Mouse (Mus musculus) Patski (cell line): ENCODE results near the gene Lipe. TPM values are rescaled to one million over a fixed set of nuclear protein-coding genes. Genes with fewer than 3 reads are reported as not detected.

Experiments
- ATAC-seq: fragments of 100-300 bp; one replicate; pipeline ENCODE4 v1.8.0; 2021
- CTCF ChIA-PET: fragments of 350-600 bp; sonication (Branson Sonifier 250); formaldehyde crosslinking; loops from one replicate; lab custom pipeline; 2022; ENCODE audit warnings: inconsistent platforms; lab: Charles Lee
- POLR2A ChIA-PET: fragments of 350-600 bp; sonication (Branson Sonifier 250); formaldehyde crosslinking; loops from one replicate; lab custom pipeline; 2022; ENCODE audit warnings: antibody characterized with exemption, inconsistent platforms; lab: Charles Lee
- DNase-seq: peaks from one replicate; pipeline ENCODE4 v3.0.0-alpha.2; 2011; ENCODE audit warnings: low read depth, low spot score
- H3K27me3 ChIP-seq: fragments of 371-371 bp; one replicate; pipeline ENCODE4 v1.5.1; 2021
- CTCF ChIP-seq: fragments of 100-300 bp; IDR thresholded peaks from one replicate; pipeline ENCODE4 v1.5.1; 2021
- in situ Hi-C: fragments of 300-500 bp; cut with MboI; formaldehyde crosslinking; loops from 3 replicates; pipeline ENCODE4 v1.11.1; 2018; ENCODE audit warnings: low pct_unique_long_range_greater_than_20kb, mixed read lengths
- polyA plus RNA-seq: library from polyadenylated mRNA; unstranded; gene quantifications from one replicate; pipeline ENCODE4 v1.2.3, GENCODE M21; 2021

The Lipe gene
- polyA plus RNA-seq, 1 experiment from 2014 or later, result 13.2 TPM

GRCm38 (mm10) chr7:25365937-25366625 lies 32.4 kb downstream of the Lipe start:
- no peak for DNase-seq
- no peak for ATAC-seq
- no peak for TF ChIP-seq CTCF
- ChIA-PET POLR2A (interaction anchor here (1.1 kb wide), 1 partner anchor 32 kb away, joined by 4 read pairs; no protein-coding TSS in a partner anchor), CTCF (interaction anchor here (0.7 to 1.8 kb wide), 5 partner anchors 13 to 43 kb away, joined by 3 to 4 read pairs (median 4); no protein-coding TSS in a partner anchor)
- in situ Hi-C loops, result no loop called here
- no peaks in the 10 kb centered on the region for H3K27me3 ChIP-seq

DNA sequence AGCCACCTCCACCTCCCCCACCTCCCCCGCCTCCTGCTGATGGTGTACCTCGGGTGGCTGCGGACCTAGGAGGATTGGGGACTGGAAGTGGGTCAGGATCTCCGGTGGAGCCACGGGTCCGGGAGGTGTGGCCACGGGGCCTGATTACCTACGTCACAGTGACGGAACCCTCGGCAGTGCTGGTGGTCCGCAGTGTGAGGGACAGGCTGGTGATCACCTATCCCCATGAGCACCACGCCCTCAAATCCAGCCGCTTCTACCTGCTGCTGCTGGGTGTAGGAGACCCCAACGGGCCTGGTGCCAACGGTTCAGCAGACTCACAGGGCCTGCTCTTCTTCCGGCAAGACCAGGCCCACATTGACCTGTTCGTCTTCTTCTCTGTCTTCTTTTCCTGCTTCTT lies 34.9 kb downstream of the Lipe start:
- no peaks in the 10 kb centered on the region for H3K27me3 ChIP-seq
- DNase-seq (no peak), ATAC-seq (no peak)
- TF ChIP-seq CTCF, result no peak
- in situ Hi-C loops, result no loop called here
- CTCF ChIA-PET, result no interaction called here
- POLR2A ChIA-PET, result interaction anchor here (0.5 kb wide), 1 partner anchor 38 kb away, joined by 3 read pairs; no protein-coding TSS in a partner anchor

- ChIA-PET POLR2A (no interaction called here), CTCF (no interaction called here)
- H3K27me3 ChIP-seq, result no peaks in the 10 kb centered on the region
- ATAC-seq (no peak), DNase-seq (no peak)
- no peak for TF ChIP-seq CTCF
- in situ Hi-C loops, result no loop called here
Measured at GRCm38 (mm10) chr7:25363151-25363550, 35.4 kb downstream of the Lipe start.

DNA sequence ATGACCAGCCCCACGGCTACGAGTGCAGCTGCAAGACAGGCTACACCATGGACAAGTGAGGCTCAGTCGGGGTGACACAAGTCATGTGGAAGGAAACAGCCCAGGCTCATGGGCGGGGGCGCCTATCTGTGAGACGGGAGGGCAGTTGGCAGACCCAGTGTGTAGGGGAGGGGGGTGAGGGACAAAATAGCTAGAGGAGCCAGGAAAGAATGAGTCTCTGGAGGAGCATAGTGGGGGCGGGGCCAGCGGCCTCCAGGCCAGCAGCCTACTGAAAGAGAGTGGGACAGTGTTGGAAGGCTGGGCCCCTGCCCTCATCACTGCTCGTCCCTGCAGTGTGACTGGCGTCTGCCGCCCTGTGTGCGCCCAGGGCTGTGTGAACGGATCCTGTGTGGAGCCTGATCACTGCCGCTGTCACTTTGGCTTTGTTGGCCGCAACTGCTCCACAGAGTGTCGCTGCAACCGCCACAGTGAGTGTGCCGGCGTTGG lies 39.7 kb downstream of the Lipe start:
- ChIA-PET CTCF (interaction anchor here (1.2 kb wide), 1 partner anchor 11 kb away, joined by 3 read pairs; no protein-coding TSS in a partner anchor), POLR2A (no interaction called here)
- no peaks in the 10 kb centered on the region for H3K27me3 ChIP-seq
- in situ Hi-C loops, result no loop called here
- DNase-seq (no peak), ATAC-seq (no peak)
- TF ChIP-seq CTCF, result no peak

DNA sequence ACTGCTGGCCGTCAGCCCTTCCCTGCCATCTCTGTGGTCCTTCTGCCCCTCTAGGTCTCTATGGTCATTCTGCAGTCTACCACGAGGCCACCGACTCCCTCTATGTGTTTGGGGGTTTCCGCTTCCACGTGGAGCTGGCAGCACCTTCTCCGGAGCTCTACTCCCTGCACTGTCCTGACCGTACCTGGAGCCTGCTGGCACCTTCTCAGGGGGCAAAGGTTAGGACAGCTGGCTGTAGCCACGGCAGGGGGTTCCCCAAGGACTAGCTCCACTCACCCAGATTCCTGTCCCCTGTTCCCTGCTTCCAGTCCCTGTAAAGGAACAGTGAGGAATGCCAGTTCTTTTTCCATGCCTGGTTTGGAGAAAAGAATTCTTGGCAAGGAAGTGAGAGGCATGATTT lies 49.6 kb downstream of the Lipe start:
- ATAC-seq, result no peak
- TF ChIP-seq CTCF, result no peak
- ChIA-PET POLR2A (interaction anchor here (1.4 to 1.6 kb wide), 2 partner anchors 18 to 20 kb away, joined by 3 read pairs; no protein-coding TSS in a partner anchor), CTCF (interaction anchor here (2.7 kb wide), 1 partner anchor 14 kb away, joined by 11 read pairs; no protein-coding TSS in a partner anchor)
- no peak for DNase-seq
- in situ Hi-C loops, result no loop called here
- H3K27me3 ChIP-seq, result no peaks in the 10 kb centered on the region

- in situ Hi-C loops, result no loop called here
- ATAC-seq (no peak), DNase-seq (no peak)
- CTCF ChIA-PET, result no interaction called here
- no peak for TF ChIP-seq CTCF
- no peaks in the 10 kb centered on the region for H3K27me3 ChIP-seq
- POLR2A ChIA-PET, result no interaction called here
Measured at GRCm38 (mm10) chr7:25341000-25341784, 57.3 kb downstream of the Lipe start.

- ChIA-PET CTCF (interaction anchor here (1.4 kb wide), 1 partner anchor 8 kb away, joined by 4 read pairs; no protein-coding TSS in a partner anchor), POLR2A (no interaction called here)
- H3K27me3 ChIP-seq, result no peaks in the 10 kb centered on the region
- in situ Hi-C loops, result no loop called here
- ATAC-seq, result no peak
- TF ChIP-seq CTCF, result no peak
- no peak for DNase-seq
Measured at GRCm38 (mm10) chr7:25339329-25339728, 59.2 kb downstream of the Lipe start.

GRCm38 (mm10) chr7:25334472-25334871 lies 64.0 kb downstream of the Lipe start:
- no peak for TF ChIP-seq CTCF
- no peak for ATAC-seq
- ChIA-PET POLR2A (interaction anchor here (1.3 kb wide), 1 partner anchor 32 kb away, joined by 4 read pairs; no protein-coding TSS in a partner anchor), CTCF (interaction anchor here (0.8 to 3.2 kb wide), 8 partner anchors 10 to 52 kb away, joined by 3 to 11 read pairs (median 3); partner anchors contain the start of gene Pafah1b3)
- DNase-seq, result no peak
- in situ Hi-C loops, result no loop called here
- no peaks in the 10 kb centered on the region for H3K27me3 ChIP-seq

DNA sequence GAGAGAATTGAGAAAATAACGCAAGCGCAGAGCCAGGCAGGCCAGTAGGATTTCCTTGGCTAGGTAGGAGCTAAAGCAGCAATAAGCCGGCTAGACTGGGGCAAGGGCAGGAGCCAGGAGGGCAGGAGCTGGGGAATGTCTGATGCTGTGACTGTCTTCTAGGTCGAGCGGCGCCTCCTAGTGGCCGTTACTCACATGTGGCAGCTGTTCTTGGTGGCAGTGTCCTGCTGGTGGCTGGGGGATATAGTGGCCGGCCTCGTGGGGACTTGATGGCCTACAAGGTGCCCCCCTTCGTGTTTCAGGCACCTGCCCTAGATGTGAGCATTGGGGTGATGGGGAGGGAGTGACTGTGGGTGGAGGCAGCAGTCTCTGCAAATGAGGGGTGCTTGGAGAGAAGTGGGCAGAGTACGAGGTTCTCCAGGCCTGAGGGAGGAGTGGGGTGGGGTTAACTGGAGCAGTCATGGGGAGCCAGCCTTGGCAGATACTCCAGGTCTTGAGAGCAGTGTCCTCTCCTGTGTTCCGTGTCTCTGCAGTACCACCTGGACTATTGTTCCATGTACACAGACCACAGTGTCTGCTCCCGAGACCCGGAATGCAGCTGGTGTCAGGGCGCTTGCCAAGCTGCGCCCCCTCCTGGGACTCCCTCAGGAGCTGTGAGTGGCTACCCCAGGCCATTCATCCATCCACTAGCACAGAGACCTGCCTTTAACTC lies 64.8 kb downstream of the Lipe start:
- CTCF ChIA-PET, result interaction anchor here (0.7 to 3.2 kb wide), 15 partner anchors 10 to 95 kb away, joined by 3 to 11 read pairs (median 4); partner anchors contain the start of gene Pafah1b3
- DNase-seq (peak; percentile 15), ATAC-seq (peak; percentile 52)
- POLR2A ChIA-PET, result interaction anchor here (1.3 kb wide), 1 partner anchor 33 kb away, joined by 4 read pairs; no protein-coding TSS in a partner anchor
- no peaks in the 10 kb centered on the region for H3K27me3 ChIP-seq
- in situ Hi-C loops, result no loop called here
- no peak for TF ChIP-seq CTCF

Other genes starting within 250 kb of the Lipe start
- 0.09 TPM for gene Pou2f2, start 219.0 kb downstream of the Lipe start, polyA plus RNA-seq
- gene Dedd2, start 178.1 kb downstream of the Lipe start, polyA plus RNA-seq, result 18.1 TPM
- 7.6 TPM for gene Zfp526, start 177.3 kb downstream of the Lipe start, polyA plus RNA-seq
- gene Gsk3a, start 160.9 kb downstream of the Lipe start, polyA plus RNA-seq, result 93.7 TPM
- gene Erf, start 147.9 kb downstream of the Lipe start, polyA plus RNA-seq, result 45.9 TPM
- 138 TPM for gene Cic, start 131.0 kb downstream of the Lipe start, polyA plus RNA-seq
- gene Pafah1b3, start 100.7 kb downstream of the Lipe start, polyA plus RNA-seq, result 157 TPM
- 0.18 TPM for gene Prr19, start 97.3 kb downstream of the Lipe start, polyA plus RNA-seq
- 1.7 TPM for gene Tmem145, start 92.6 kb downstream of the Lipe start, polyA plus RNA-seq
- gene Megf8, start 81.5 kb downstream of the Lipe start, polyA plus RNA-seq, result 105 TPM
- not detected for gene Cnfn, start 29.0 kb downstream of the Lipe start, polyA plus RNA-seq
- gene Cxcl17, start 14.2 kb upstream of the Lipe start, polyA plus RNA-seq, result 0.10 TPM
- 1.2 TPM for gene Ceacam1, start 78.9 kb upstream of the Lipe start, polyA plus RNA-seq
- gene Ceacam2, start 141.1 kb upstream of the Lipe start, polyA plus RNA-seq, result 0.28 TPM
- not detected for gene Erich4, start 217.2 kb upstream of the Lipe start, polyA plus RNA-seq
- 43.3 TPM for gene Dmac2, start 220.7 kb upstream of the Lipe start, polyA plus RNA-seq
- 0.23 TPM for gene B3gnt8, start 227.9 kb upstream of the Lipe start, polyA plus RNA-seq